Mouse (Mus musculus): Measurements from ENCODE around the gene Efna3. TPM values are rescaled to one million over a fixed set of nuclear protein-coding genes. Genes with fewer than 3 reads are reported as not detected.

The Efna3 gene
- polyA plus RNA-seq, 1 experiment = 59.4 TPM

DNA sequence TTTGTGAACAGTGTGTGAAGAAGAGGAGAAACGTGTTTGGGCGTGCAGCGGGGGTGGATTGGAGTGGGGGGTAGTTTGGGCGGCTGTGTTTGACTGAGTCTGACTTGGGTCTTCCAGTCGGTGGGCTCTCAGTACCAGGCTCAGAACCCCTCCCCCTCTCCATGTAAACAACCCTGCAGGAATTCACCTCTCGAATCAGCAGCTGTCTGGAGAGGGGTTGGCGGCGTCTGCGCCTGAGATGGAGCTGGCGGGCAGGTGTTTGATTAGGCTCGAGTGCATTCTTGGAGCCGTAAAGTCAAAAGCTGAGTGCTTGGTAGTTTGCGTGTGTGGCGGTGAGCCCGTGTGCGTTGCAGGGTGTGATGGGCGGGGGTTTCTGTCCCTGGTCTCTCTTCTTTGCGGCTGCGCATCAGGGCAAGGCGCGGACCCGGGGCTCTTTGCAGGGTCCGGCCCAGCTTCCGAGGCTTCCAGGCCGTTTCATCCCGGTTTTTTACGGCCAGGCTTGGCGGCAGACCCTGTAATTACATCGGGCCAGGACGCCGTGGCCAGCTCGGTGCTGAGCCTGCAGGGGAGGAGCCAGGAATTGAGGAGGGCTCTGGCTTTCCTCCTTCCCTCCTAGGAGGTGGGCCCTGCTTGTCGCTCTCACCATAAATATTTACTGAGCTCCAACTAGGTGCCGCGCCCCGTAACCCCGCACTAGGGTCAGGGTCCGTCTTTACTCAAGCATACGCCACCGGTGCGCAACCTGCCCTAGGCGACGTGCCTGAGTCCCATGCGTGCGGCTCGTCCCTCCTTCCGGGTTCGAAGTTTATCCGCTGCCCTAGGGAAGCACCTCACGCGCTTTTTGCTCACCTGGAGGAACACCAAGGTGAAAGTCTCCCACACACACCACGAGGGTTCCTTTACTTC, 41.9 kb downstream of the Efna3 start, which contains the start of gene Efna1:
Gene Efna1 (minus strand): TSS at position 537 of the 906 bp plus-strand sequence.
- TF ChIP-seq POLR2A (IDR thresholded peaks at IDR 0.05; ENCODE audit: borderline replicate concordance, extremely low read depth, insufficient read depth, insufficient read length, poor library complexity, severe bottlenecking) = no peak
- no peak for TF ChIP-seq CTCF (IDR thresholded peaks at IDR 0.05; ENCODE audit: borderline replicate concordance, extremely low read depth, insufficient read depth, insufficient read length)
- DNase-seq (ENCODE audit: low read depth) = peak; percentile 71

GRCm38 (mm10) chr3:89280050-89280605, 42.6 kb downstream of the Efna3 start:
- TF ChIP-seq CTCF (IDR thresholded peaks at IDR 0.05; ENCODE audit: borderline replicate concordance, extremely low read depth, insufficient read depth, insufficient read length) (no peak), POLR2A (IDR thresholded peaks at IDR 0.05; ENCODE audit: borderline replicate concordance, extremely low read depth, insufficient read depth, insufficient read length, poor library complexity, severe bottlenecking) (no peak)
- DNase-seq (ENCODE audit: low read depth) = peak; percentile 52

- TF ChIP-seq CTCF (IDR thresholded peaks at IDR 0.05; ENCODE audit: borderline replicate concordance, extremely low read depth, insufficient read depth, insufficient read length) = no peak
- TF ChIP-seq POLR2A (IDR thresholded peaks at IDR 0.05; ENCODE audit: borderline replicate concordance, extremely low read depth, insufficient read depth, insufficient read length, poor library complexity, severe bottlenecking) = peak; percentile 43; the same call in 1 of the 2 replicates
These were observed 43.4 kb downstream of the Efna3 start for GRCm38 (mm10) chr3:89279153-89279890.

GRCm38 (mm10) chr3:89278643-89279042, 44.1 kb downstream of the Efna3 start:
- TF ChIP-seq CTCF (IDR thresholded peaks at IDR 0.05; ENCODE audit: borderline replicate concordance, extremely low read depth, insufficient read depth, insufficient read length) (no peak), POLR2A (IDR thresholded peaks at IDR 0.05; ENCODE audit: borderline replicate concordance, extremely low read depth, insufficient read depth, insufficient read length, poor library complexity, severe bottlenecking) (no peak)
- DNase-seq (ENCODE audit: low read depth) = no peak

More at GRCm38 (mm10) chr3:89279153-89279890, 43.4 kb downstream of the Efna3 start:
- DNase-seq (ENCODE audit: low read depth) = peak; percentile 88

- no peak for TF ChIP-seq POLR2A (IDR thresholded peaks at IDR 0.05; ENCODE audit: borderline replicate concordance, extremely low read depth, insufficient read depth, insufficient read length, poor library complexity, severe bottlenecking)
- DNase-seq (ENCODE audit: low read depth) = no peak
These were observed 44.7 kb downstream of the Efna3 start for GRCm38 (mm10) chr3:89278107-89278506.

DNA sequence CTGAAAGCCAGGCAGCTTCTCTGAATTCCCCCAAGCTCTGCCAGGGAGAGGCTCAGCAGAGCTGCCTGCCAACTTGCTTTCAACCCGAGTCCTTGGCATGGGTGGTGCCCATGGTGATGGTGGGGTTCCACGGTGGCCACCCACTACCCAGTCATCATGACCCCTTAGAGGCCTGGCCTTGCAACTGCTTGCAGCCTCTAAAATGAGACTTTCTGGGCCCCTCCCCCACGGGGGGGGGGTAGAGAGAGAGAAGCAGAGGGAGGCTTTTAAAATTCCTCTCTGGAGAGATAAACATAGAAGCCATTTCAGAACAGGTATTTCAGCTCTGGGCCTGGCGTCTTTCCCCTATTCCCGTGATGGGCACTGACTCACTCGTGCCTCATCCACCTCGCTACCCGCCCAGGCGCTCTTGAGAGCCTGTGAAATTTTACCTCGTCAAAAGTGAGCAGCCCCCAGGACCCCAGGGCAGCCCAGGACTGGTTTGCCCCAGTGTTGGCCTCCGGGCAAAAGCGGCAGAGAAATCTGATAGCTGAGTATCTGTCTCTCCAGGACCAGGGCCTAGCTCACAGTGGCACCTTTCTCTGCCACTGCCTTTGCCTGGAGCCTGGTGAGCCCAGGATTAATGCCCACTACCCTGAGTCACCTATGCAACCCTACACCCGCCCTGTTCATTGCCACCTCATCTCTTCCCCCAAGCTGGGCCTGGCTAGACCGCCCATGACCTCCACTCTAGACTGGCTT, 45.3 kb downstream of the Efna3 start:
- no peak for DNase-seq (ENCODE audit: low read depth)
- TF ChIP-seq POLR2A (IDR thresholded peaks at IDR 0.05; ENCODE audit: borderline replicate concordance, extremely low read depth, insufficient read depth, insufficient read length, poor library complexity, severe bottlenecking) (no peak), CTCF (IDR thresholded peaks at IDR 0.05; ENCODE audit: borderline replicate concordance, extremely low read depth, insufficient read depth, insufficient read length) (no peak)

DNA sequence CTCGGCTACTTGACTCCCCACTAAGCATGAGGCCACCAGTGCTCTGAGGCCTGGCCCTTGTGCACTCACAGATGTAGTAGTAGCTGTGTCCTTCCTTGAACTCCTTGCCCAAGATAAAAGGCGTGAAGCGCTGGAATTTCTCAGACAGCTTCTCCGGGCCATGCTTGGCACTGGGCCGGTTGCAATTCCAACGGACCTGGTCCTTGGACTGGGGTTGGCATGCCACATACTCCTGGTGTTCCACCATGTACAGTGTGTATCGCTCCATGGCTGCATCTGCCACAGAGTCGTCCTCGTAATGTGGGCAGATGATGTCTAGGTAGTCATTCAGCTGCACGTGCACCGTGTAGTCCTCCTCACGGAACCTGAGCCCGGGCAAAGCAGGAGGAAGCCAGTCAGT, 46.7 kb downstream of the Efna3 start:
- no peak for TF ChIP-seq POLR2A (IDR thresholded peaks at IDR 0.05; ENCODE audit: borderline replicate concordance, extremely low read depth, insufficient read depth, insufficient read length, poor library complexity, severe bottlenecking)
- TF ChIP-seq CTCF (IDR thresholded peaks at IDR 0.05; ENCODE audit: borderline replicate concordance, extremely low read depth, insufficient read depth, insufficient read length) = no peak
- no peak for DNase-seq (ENCODE audit: low read depth)

DNA sequence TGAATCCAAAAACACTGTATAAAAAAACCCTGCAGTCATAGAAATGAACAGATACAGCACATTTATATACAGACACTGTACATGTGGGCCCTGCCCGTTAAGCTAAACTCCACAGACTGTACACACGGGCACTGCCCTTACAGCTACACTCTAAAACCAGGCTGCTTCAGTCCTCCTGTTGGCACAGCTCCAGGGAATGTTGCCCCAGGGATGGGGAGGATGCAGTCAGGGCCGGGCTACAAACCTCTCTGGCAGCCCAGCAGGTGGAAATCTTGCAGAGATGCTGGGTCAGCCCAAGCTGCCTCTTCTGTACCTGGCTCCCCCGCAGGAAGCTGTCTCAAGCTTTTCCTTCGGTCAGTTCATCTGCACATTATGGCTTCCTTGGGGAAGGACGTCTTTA, 51.0 kb downstream of the Efna3 start:
- TF ChIP-seq CTCF (IDR thresholded peaks at IDR 0.05; ENCODE audit: borderline replicate concordance, extremely low read depth, insufficient read depth, insufficient read length) (no peak), POLR2A (IDR thresholded peaks at IDR 0.05; ENCODE audit: borderline replicate concordance, extremely low read depth, insufficient read depth, insufficient read length, poor library complexity, severe bottlenecking) (no peak)
- DNase-seq (ENCODE audit: low read depth) = peak; percentile 24

- DNase-seq (ENCODE audit: low read depth) = peak; percentile 67
- TF ChIP-seq POLR2A (IDR thresholded peaks at IDR 0.05; ENCODE audit: borderline replicate concordance, extremely low read depth, insufficient read depth, insufficient read length, poor library complexity, severe bottlenecking) (no peak), CTCF (IDR thresholded peaks at IDR 0.05; ENCODE audit: borderline replicate concordance, extremely low read depth, insufficient read depth, insufficient read length) (no peak)
These were observed 51.9 kb downstream of the Efna3 start for GRCm38 (mm10) chr3:89270891-89271290.

DNA sequence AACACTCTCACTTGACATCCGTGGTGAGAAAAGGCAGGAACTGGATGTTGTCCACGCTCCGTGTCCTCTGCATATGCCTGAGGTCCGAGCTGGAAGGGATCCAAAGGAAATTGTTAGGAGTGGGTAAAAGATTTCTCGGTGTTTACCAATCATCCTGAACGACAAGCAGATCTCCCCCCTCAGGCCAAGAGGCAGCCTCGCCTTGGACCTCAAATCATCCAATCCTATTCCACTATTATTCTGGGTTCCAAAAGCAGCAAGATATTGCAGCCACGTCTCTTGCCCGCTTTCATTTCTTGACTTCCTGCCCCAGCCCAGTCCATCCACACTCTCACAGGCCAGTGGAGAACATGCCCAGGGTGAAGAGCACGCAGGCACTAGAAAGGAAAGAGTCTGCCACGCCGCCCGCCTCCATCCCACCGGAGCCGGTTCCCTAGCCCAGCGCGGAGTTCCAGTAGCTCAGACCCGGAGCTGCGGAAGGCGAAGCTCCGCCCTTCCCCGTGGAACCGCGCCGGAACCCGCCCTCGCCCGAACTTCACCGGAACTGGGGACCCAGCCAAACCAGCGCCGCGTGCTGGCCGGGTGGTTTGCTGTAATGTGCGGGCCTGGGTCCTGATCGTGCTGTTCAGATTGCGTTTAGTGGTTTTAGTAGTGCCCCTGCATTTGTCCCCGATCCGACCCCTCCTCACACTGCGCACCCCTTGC, 52.6 kb downstream of the Efna3 start, which contains the start of gene Slc50a1:
Gene Slc50a1 (minus strand): TSS at position 520 of the 705 bp plus-strand sequence.
- DNase-seq (ENCODE audit: low read depth) = peak; percentile 88
- TF ChIP-seq CTCF (IDR thresholded peaks at IDR 0.05; ENCODE audit: borderline replicate concordance, extremely low read depth, insufficient read depth, insufficient read length) (peak; percentile 35; the same call in 1 of the 2 replicates), POLR2A (IDR thresholded peaks at IDR 0.05; ENCODE audit: borderline replicate concordance, extremely low read depth, insufficient read depth, insufficient read length, poor library complexity, severe bottlenecking) (peak; percentile 49; the same call in 1 of the 2 replicates)
